Mouse (Mus musculus): ENCODE results near the gene Tax1bp1.

GRCm38 (mm10) chr6:52699050-52699449, 14.5 kb upstream of the Tax1bp1 start:
- TF ChIP-seq CTCF (IDR thresholded peaks at IDR 0.05; ENCODE audit: low read depth, low read length) (no peak), POLR2A (IDR thresholded peaks at IDR 0.05; ENCODE audit: extremely low read depth, insufficient read depth, low read length) (no peak)

All from liver, adult 2 months (tissue).